Mouse (Mus musculus): ENCODE data around the gene Upf3b.
"Not testable (repeated sequence)": the region's sequence is repeated elsewhere in the genome, so short reads cannot be mapped to it uniquely, and the experiment has no call there.

Gene Upf3b

DNA sequence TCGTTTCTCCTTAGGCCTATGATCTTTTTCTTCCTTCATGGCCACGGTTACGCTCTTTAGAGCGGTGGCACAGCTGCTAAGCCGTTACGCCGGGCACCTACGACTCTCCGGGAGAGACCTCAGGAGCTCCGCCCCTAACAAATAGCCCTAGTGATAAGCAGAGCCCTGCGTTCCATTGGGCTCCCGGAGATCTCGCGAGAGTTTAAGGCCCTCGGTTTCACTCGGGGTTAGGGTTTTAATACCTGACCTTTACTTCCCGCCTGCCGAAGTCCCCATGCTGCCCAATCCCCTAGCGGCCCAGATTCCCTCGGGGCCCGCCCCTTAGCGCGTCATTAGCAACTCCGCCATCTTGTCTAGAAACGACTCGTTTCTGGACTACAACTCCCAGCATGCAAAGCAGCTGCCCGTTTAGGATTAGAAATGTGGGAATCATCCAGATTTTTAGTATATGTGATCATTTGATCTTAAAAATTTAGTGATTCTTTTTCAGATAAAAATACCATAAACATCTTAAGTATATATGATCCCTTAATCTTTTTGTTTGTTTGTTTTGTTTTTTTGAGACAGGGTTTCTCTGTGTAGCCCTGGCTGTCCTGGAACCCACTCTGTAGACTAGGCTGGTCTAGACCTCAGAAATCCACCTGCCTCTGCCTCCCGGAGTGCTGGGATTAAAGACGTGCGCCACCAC is at the start of gene Upf3b:
TSS of gene Upf3b (minus strand) at position 130 of the 688 bp plus-strand sequence.
- DNase-seq (ENCODE audit: low read depth, low spot score): peak; percentile 98

DNA sequence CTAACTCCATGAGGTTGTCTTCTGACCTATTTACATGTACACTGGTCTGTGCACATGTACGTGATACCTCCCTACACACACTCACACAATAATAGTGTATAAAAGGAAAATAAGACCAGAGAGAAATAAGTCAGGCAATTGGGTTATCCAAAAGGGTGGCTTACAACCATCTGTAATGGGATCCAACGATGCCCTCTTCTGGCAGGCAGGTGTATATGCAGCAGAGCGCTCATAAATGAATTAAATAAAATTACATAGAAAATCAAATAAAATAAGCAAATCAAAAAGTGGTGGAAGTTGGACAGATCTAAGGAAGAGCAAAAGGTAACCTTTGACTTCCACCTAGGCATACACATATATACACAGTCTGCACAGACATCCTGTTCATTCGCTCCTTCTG is 47.7 kb upstream of the Upf3b start:
- peak; percentile 14 for DNase-seq (ENCODE audit: low read depth, low spot score)

DNA sequence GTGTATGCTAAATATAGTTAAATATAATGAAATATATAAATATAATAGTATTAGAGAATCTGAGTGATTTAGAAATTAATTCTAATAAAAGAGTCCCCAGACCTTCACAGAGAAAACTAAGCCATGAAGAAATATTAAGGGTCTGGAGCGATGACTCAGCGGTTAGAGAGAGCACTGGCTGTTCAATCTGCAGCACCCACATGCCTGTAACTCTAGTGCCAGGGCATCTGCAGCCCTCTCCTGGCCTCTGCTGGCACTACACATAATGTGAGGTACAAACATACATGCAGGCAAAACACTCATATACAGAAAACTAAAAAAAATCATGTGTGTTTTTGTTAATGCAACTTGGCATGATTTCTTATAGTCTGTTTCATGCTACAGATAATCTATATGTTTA is 34.8 kb upstream of the Upf3b start:
- DNase-seq (ENCODE audit: low read depth, low spot score): peak; percentile 34

DNA sequence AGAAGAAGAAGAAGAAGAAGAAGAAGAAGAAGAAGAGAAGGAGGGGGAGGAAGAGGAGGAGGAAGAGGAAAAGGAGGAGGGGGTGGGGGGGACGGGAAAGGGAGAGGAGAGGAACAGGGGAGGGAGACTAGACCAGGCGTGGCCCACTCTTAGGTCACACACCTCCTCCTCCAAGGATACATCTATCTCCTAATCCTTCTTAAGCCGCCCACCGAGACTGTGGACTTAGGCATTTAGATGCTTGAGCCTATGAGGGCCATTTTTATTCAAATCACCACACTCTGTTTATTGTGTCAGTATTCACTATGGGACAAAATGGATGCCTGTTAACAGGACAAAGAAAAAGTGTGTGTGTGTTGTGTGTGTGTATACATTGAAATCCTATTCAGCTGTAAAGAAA is 34.4 kb upstream of the Upf3b start:
- not testable (repeated sequence) for DNase-seq (ENCODE audit: low read depth, low spot score)

DNA sequence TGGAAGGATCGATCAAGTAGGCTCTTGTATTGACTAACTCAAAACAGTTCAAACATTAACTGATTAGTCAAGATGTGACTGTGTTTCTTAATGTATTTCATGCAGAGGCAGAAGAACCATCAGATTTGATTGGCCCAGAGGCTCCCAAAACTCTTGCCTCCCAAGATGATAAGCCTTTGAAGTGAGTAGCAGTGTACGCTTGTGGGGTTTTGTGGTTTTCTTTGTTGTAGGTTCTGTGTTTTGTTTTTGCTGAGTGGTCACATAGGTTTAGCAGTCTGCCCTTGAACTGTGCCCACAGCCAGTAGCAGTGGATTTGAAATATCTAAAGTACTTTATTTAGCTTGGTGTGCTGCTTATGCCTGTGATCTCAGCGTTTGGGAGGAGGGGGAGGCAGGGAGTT is 31.6 kb upstream of the Upf3b start:
- DNase-seq (ENCODE audit: low read depth, low spot score): no peak

DNA sequence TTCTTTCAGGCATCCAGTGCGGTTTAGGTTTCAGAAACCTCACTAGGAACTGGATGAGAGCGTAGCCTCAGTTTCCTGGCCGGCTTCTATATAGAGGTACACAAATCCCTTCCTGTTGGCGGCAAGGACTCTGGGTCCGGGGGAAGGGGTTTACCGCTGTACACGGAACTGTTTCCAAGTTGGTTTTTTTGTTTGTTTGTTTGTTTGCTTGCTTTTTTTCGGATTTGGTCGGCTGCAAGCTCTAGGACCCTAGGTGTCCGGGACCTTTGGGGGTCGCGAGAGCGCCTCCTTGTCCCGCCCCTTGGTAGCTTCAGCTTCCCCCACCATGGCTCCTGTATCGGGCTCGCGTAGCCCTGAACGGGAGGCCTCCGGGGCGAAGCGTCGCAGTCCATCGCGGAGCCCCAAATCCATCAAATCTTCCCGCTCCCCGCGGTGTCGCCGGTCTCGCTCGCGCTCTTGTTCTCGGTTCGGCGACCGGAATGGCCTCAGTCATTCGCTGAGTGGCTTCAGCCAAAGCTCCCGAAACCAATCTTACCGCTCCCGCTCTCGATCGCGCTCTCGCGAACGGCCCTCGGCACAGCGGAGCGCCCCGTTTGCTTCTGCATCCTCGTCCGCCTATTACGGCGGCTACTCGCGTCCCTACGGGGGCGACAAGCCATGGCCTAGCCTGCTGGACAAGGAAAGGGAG is 16.7 kb upstream of the Upf3b start, which contains the start of gene Nkap:
TSS of gene Nkap (plus strand) at position 125 of the 688 bp plus-strand sequence.
- DNase-seq (ENCODE audit: low read depth, low spot score): peak; percentile 94

DNA sequence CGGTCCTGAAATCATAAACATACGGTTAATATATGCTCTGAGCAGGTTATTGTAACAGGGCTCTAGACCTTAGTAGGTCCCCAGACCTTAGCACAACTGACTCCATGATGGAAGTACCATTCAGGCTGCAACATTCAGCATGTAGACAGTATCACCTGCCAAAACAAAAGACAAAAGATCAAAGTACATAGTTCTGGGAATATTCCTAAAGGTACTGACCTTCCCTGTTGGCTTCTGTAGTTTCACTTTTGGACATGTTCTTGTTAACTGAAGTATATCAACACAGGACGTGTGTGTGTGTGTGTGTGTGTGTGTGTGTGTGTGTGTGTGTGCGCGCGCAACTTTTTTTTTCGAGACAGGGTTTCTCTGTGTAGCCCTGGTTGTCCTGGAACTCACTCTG is 15.4 kb upstream of the Upf3b start:
- no peak for DNase-seq (ENCODE audit: low read depth, low spot score)

DNA sequence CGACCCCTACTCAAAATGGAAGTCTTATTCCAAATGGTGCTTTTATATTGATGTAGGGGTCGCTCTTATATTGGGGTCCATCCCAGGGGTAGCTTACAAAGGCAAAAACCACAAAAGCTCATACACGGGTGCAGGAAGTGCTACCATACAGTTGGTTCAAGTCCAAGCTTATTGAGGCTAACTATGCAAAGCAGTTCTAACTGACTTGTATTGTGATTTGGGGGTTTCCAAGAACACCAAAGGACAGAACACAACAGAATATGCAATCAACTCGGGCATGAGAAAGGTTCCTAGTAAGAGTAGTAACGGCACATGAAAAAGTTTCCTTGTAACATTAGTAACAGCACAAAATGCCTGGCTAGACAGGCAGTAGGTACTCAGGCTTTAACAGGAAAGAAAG is 10.1 kb upstream of the Upf3b start:
- no peak for DNase-seq (ENCODE audit: low read depth, low spot score)

DNA sequence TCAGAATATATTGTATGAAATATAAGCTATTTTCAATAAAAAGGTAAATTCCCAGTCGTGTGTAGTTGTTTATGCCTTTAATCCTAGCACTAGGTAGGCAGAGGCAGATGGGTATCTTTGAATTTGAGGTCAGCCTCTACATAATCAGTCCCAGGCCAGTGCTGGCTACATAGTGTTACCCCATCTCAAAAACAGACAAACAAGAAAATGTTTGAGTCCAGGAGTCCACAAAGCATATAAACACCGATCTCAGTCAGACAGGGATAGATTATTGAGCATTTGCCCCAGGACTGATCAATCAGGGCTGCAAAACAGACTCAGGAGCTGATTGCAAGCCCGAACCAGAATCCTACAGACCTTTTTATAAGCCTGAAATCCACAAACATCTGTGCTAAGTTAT is 9.5 kb upstream of the Upf3b start:
- DNase-seq (ENCODE audit: low read depth, low spot score): no peak

DNA sequence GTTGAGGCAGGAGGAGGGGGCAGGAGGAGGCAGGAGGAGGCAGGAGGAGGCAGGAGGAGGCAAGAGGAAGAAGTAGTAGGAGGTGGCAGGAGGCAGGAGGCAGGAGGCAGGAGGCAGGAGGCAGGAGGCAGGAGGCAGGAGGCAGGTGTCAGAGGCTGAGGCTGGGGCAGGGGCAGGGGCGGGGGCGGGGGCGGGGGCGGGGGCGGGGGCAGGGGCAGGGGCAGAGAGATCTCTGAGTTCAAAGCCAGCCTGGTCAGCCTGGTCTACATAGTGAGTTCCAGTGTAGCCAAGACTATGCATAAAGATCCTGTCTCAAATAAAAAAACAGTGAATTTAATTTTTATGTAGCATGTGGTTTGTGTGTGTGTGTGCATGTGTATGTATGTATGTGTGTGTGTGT is 7.0 kb upstream of the Upf3b start:
- DNase-seq (ENCODE audit: low read depth, low spot score): no peak

DNA sequence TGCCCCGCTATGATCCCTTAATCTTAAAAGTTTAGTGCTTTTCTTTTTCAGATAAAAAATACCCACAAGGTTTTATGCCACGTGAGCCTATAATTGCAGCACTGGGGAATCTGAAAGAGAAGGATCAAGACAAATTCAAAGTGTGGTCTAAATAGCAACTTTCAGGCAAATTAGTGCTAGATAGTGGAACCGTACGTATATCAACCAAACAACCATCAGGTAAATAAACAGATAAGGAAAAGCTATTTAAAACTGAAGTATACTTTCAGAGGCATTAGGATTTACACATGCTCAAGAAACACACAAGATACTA is 715 bp upstream of the Upf3b start:
- no peak for DNase-seq (ENCODE audit: low read depth, low spot score)

DNA sequence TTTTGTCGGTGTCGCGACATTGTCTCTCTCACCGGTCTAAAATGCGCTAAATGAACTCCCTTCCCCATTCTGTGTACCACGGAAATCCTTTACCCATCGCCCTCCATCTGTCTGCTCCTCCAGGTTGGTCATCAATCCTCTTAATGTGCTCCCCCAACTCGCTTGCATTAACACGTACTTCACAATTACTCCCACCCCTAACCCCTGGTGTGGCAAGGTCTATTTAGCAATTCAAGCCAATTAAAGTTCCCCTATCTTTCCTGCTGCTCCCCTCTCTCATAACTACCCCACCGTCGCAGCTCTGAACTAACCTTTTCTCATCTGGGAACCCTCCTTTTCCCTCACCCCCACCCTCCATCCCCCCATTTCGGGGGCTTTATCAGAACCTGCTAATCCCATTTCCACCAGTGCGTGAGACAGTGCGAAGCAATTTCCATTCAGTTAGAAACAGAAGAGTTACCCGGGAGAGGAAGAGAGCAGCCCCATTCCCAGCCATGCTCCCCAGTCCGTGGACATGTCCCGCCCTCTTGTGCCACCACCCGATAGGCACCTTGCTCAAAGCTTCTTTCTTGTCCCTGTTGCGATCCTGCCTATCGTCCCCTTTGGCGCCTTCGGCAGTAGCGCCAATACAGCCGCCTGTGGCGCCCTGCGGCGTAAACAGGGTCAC is 463 bp downstream of the Upf3b start:
- no peak for DNase-seq (ENCODE audit: low read depth, low spot score)

DNA sequence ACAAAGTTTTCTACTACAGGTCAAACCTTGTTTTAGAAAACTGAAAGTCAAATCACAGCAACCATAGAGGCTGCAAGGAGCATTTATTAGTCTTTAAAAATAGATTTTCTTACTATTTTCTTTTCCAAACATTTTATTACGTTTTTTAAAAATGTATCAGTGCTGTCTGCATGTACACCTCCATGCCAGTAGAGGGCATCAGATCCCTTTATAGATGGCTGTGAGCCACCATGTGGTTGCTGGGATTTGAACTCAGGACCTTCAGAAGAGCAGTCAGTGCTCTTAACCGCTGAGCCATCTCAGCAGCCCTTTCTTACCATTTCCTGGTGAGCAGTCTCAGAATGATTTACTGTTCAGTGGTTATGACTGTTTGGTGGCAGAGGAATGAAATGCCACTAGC is 6.3 kb downstream of the Upf3b start:
- no peak for DNase-seq (ENCODE audit: low read depth, low spot score)

DNA sequence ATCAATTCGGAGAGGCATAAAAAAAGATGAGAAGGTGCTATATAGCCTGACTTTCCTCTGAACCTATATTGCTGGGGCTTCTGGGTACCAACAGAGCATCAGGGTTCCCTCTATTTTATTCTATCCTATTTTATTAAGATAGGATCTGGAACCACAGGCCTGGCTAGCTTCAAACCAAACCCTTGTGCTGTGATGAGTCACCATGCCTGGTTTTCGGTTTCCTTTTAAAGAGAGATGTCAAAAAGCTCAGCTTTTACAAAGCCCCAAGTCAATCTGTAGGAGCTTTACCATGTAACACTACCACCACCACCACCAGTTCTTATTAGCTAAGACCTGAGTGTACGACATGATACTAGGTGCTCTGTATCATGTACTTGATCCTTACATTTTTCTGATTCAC is 11.4 kb downstream of the Upf3b start:
- no peak for DNase-seq (ENCODE audit: low read depth, low spot score)

DNA sequence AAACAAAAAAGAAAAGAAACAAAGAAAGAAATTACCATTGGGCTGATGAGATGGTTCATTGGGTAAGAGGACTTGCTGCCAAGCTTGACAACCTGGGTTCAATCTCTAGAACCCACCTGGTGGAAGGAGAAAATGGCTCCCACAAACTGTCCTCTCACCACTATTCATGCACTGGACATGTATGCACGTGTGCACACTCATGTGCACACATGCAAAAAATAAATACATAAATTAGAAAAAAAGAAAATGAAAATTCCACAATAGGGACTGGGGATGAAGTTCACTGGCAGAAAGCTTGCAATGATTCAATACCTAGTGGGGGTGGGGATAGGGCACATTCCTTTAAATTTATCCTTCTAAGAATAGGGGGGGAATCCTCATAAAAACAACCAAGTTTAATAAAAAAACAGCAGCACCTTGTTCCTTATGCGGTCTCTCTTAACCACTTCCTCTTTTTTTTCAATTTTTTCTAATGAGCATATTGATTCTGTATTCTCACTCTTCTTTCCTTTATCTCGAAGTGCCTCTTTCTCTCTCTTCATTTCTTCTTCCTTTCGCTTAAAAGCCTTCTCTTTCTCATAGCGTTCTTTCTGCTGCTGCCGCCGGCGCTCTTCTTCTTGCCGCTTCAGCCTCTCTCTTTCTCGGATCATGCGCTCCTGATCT is 14.9 kb downstream of the Upf3b start:
- no peak for DNase-seq (ENCODE audit: low read depth, low spot score)

DNA sequence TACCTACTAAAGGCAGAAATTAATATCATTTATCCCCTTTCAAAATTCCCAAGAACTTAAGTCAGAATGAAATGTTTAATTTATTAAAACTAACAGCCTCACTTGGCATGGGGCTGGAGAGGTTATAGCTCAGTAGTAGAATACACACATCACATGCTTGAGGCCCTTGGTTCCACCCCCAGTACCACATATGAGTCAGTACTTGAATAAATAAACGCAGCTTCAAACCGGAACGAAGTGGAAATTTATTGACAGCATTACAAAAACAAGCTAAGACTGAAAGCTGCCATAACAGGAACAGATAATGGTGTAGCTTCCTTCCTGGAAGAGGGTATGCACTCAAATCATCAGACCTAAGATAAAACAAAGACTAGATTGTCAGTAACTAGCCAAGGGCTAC is 18.7 kb downstream of the Upf3b start:
- no peak for DNase-seq (ENCODE audit: low read depth, low spot score)

DNA sequence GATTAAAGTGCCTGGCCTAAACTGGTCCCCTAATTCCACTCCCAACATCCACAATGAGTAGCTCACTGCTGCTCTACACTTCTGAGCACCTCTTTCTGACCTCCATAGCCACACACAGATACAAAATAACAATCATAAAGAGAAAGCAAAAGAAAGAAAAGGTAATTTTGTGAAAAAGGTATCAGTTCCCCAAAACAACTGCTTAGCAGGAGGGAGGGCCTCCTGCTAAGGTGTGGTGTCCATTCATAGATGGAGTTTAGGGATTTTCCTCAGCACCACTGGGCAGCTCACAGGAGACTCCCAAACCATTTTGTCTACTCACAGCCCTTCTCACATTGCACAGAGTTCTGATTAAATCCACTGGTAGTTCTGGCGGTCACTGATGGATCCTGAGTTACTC is 21.3 kb downstream of the Upf3b start:
- no peak for DNase-seq (ENCODE audit: low read depth, low spot score)

DNA sequence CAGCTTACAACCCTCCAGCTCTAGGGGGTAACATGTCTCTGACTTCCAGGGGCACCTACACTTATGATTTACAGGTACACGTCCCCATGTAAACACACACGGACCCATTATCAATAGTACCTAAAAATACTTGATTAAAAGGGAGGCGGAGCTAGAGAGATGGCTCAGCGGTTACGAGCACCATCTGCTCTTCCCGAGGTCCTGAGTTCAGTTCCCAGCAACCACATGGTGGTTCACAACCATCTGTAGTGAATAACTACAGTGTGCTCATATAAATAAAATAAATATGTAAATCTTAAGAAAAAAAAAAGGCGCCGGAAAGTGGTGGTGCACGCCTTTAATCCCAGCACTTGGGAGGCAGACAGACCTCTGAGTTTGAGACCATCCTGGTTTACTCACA is 24.5 kb downstream of the Upf3b start:
- DNase-seq (ENCODE audit: low read depth, low spot score): no peak

DNA sequence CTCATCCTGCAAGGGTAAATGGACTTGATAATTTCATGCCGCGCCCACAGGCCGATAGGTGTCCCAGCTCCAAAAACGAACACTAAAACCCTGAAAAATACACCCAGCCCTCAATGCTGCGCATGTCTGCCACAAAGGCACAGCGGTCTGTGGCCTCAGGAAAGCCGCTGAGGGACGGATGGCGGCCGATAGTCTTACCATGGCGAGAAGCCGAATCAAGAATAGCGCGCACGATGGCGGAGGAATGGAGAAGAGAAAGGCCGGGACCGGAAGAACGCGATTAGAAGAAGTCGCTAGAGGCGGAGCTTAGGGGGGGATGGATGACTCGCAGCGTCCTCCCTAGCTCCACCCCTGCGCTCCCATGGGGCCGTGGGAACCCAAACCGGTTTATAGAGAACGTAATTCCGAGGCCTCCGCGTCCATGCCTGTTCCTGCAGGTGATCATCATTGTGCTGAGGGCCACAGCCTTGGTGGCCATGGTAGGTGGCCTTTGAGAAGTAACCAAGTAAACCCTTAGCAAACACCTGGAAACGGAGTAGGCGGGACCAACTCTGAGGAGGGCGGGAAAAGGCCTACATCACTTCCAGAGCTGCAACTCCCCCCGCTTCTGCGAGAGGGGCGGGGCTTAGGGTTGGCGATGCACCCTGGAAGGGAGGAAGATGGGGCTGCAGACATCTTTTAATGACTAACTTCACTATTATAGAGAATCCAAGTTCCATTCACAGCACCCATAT is 25.0 kb downstream of the Upf3b start, which contains the start of gene Rpl39:
TSS of gene Rpl39 (minus strand) at position 476 of the 734 bp plus-strand sequence.
- DNase-seq (ENCODE audit: low read depth, low spot score): peak; percentile 94

DNA sequence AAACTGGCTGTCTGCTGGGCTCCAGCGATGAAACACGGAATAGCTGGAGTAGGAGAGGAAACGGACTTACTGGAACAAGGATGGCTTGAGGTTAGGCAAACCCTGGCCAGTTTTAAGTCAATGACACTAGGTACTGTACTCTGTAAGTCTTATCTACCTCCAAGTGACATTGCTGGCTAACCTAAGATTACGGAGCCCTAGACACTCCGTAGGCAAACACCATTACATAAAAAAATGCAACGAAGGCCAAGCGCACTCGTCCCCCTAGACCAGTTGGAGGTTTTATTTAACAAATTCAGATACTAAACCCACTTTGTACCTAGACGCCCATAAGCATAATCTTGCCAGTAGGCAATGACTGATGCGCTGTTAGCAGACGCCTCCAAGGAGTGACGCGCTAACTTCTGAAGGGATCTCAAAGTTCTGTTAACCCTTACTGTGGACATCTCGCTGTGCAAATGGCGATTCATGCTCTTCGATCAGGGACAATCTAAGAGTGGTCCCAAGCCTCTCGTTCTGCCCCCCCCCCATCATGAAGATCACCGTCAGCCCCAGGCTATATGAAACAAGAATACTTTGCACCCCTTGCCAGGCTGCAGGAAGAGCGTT is 25.7 kb downstream of the Upf3b start:
- peak; percentile 57 for DNase-seq (ENCODE audit: low read depth, low spot score)

DNA sequence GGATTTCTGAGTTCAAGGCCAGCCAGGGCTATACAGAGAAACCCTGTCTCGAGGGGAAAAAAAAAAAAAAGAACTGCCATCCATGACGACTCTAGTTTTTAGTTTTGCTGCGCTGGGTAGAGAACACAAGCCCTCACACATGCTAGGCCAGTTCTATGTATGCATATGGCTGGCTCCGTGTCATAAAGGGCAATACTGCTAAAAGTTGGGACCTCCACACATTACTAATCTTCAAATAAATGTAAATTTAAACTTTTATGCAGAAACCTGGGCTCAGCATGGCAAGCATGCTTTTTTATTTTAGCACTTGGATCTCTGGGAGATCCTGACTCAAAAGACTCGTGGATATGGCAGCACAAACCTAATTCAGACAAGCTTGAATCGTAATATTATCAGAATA is 28.9 kb downstream of the Upf3b start:
- DNase-seq (ENCODE audit: low read depth, low spot score): no peak

All from brain, adult 2 months (tissue).